Mouse (Mus musculus): ENCODE results near the gene Kdm2b. TPM values are rescaled to one million over a fixed set of nuclear protein-coding genes. Genes with fewer than 3 reads are reported as not detected.
A peak's percentile ranks its signal among the peaks of the same experiment; 100 is the strongest.

Gene Kdm2b
- polyA plus RNA-seq, 1 experiment: 50.9 TPM

DNA sequence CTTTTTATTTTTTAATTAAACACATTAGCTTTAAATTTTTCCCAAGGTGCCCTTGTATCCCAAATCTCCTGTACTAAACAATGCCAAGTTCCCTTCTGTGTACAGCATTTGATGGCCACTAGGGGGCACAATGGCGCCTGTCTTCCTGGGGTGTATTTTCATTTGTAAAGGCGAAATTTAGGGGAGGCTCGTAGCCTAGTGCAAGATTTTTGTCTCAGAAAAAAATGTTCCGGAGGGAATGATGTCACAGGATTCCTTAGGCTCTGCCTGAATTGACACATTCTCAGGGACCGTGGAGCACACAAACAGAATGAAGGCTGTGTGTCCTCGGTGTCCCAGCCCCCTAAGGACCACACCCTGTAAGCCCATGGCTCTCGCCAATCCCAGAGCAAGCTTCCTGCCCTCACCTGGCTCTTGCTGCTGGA, 64.1 kb downstream of the Kdm2b start:
- no peaks in the 10 kb centered on the region for H3K36me3 ChIP-seq (ENCODE audit: control insufficient read depth, insufficient read depth, low read length)
- TF ChIP-seq CTCF (IDR thresholded peaks at IDR 0.05; ENCODE audit: control insufficient read depth, insufficient read depth, insufficient replicate concordance, low read depth, low read length): no peak
- TF ChIP-seq POLR2A (IDR thresholded peaks at IDR 0.05; ENCODE audit: control insufficient read depth, low read depth, low read length): no peak
- no peak overlapping the region for H3K4me3 ChIP-seq (ENCODE audit: control insufficient read depth, low read depth, low read length)

GRCm38 (mm10) chr5:122923871-122924465, 65.7 kb downstream of the Kdm2b start:
- Histone ChIP-seq H3K4me1 (ENCODE audit: control insufficient read depth, insufficient read depth, low read length) (no peaks in the 10 kb centered on the region), H3K36me3 (ENCODE audit: control insufficient read depth, insufficient read depth, low read length) (no peaks in the 10 kb centered on the region), H3K4me3 (ENCODE audit: control insufficient read depth, low read depth, low read length) (no peak overlapping the region), H3K27ac (ENCODE audit: control insufficient read depth, insufficient read depth, low read depth, low read length) (no peak overlapping the region), H3K27me3 (ENCODE audit: control insufficient read depth, insufficient read depth, low read length) (no peaks in the 10 kb centered on the region)
- no peak for TF ChIP-seq CTCF (IDR thresholded peaks at IDR 0.05; ENCODE audit: control insufficient read depth, insufficient read depth, insufficient replicate concordance, low read depth, low read length)
- TF ChIP-seq POLR2A (IDR thresholded peaks at IDR 0.05; ENCODE audit: control insufficient read depth, low read depth, low read length): no peak

More for the DNA sequence above, 64.1 kb downstream of the Kdm2b start:
- Histone ChIP-seq H3K27ac (ENCODE audit: control insufficient read depth, insufficient read depth, low read depth, low read length) (no peak overlapping the region), H3K27me3 (ENCODE audit: control insufficient read depth, insufficient read depth, low read length) (no peaks in the 10 kb centered on the region), H3K4me1 (ENCODE audit: control insufficient read depth, insufficient read depth, low read length) (no peaks in the 10 kb centered on the region)

DNA sequence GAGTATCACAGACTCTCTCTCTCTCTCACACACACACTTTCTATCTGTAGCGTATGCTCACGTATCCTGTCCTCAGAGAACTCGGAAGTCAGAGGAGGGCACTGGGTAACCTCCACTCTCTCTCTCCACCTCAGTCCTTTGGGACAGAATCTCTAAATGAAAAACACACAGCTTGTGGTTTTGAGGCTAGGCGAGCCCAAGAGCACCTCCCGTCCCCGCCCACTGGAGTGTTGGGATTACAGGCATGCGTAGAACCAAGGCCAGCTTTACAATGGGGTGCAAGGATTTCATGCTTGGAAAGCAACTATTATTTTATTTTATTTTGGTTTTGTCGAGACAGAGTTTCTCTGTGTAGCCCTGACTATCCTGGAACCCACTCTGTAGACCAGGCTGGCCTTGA, 67.7 kb downstream of the Kdm2b start:
- H3K36me3 ChIP-seq (ENCODE audit: control insufficient read depth, insufficient read depth, low read length): no peaks in the 10 kb centered on the region
- no peaks in the 10 kb centered on the region for H3K27me3 ChIP-seq (ENCODE audit: control insufficient read depth, insufficient read depth, low read length)
- H3K4me3 ChIP-seq (ENCODE audit: control insufficient read depth, low read depth, low read length): no peak overlapping the region
- no peak for TF ChIP-seq CTCF (IDR thresholded peaks at IDR 0.05; ENCODE audit: control insufficient read depth, insufficient read depth, insufficient replicate concordance, low read depth, low read length)
- TF ChIP-seq POLR2A (IDR thresholded peaks at IDR 0.05; ENCODE audit: control insufficient read depth, low read depth, low read length): no peak
- H3K27ac ChIP-seq (ENCODE audit: control insufficient read depth, insufficient read depth, low read depth, low read length): no peak overlapping the region
- no peaks in the 10 kb centered on the region for H3K4me1 ChIP-seq (ENCODE audit: control insufficient read depth, insufficient read depth, low read length)

DNA sequence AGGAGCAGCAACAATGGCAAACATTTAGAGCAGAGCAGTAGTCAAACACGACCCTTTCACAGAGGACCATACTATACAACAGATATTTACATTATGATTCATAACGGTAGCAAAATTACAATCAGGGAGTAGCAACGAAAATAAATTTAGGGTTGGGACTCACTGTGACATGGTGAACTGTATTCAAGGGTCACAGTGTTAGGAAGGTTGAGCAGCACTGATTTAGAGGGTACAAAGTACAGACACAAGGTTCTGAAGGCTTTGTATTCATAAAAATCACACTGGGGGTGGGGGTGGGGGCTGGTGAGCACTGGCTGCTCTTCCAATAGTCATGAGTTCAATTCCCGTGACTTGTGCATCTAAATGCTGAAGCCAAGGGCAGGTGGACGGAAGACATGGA, 69.1 kb downstream of the Kdm2b start:
- Histone ChIP-seq H3K36me3 (ENCODE audit: control insufficient read depth, insufficient read depth, low read length) (no peaks in the 10 kb centered on the region), H3K4me3 (ENCODE audit: control insufficient read depth, low read depth, low read length) (no peak overlapping the region), H3K27me3 (ENCODE audit: control insufficient read depth, insufficient read depth, low read length) (no peaks in the 10 kb centered on the region), H3K27ac (ENCODE audit: control insufficient read depth, insufficient read depth, low read depth, low read length) (no peak overlapping the region), H3K4me1 (ENCODE audit: control insufficient read depth, insufficient read depth, low read length) (no peaks in the 10 kb centered on the region)
- TF ChIP-seq CTCF (IDR thresholded peaks at IDR 0.05; ENCODE audit: control insufficient read depth, insufficient read depth, insufficient replicate concordance, low read depth, low read length): no peak

GRCm38 (mm10) chr5:122917982-122918711, 71.5 kb downstream of the Kdm2b start:
- H3K4me1 ChIP-seq (ENCODE audit: control insufficient read depth, insufficient read depth, low read length): no peaks in the 10 kb centered on the region
- no peak for TF ChIP-seq POLR2A (IDR thresholded peaks at IDR 0.05; ENCODE audit: control insufficient read depth, low read depth, low read length)
- no peak for TF ChIP-seq CTCF (IDR thresholded peaks at IDR 0.05; ENCODE audit: control insufficient read depth, insufficient read depth, insufficient replicate concordance, low read depth, low read length)
- H3K36me3 ChIP-seq (ENCODE audit: control insufficient read depth, insufficient read depth, low read length): no peaks in the 10 kb centered on the region

DNA sequence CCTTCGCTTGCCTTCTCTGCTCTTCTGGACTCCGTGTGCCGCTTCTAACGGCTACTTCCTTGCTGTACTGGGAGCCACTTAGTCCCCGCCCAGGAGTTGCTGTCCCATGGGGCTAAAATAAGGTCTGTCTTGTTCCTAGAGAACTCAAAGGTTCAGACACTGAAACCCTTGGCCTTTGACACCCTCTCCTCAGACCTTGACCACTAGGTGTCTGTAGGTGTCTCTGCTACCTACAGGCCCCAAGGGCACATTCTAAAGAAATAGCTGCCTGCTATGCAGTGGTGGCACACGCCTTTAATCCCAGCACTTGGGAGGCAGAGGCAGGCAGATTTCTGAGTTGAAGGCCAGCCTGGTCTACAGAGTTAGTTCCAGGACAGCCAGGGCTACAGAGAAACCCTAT, 73.5 kb downstream of the Kdm2b start:
- Histone ChIP-seq H3K36me3 (ENCODE audit: control insufficient read depth, insufficient read depth, low read length) (no peaks in the 10 kb centered on the region), H3K27me3 (ENCODE audit: control insufficient read depth, insufficient read depth, low read length) (no peaks in the 10 kb centered on the region), H3K4me1 (ENCODE audit: control insufficient read depth, insufficient read depth, low read length) (no peaks in the 10 kb centered on the region), H3K27ac (ENCODE audit: control insufficient read depth, insufficient read depth, low read depth, low read length) (no peak overlapping the region), H3K4me3 (ENCODE audit: control insufficient read depth, low read depth, low read length) (no peak overlapping the region)
- TF ChIP-seq POLR2A (IDR thresholded peaks at IDR 0.05; ENCODE audit: control insufficient read depth, low read depth, low read length) (no peak), CTCF (IDR thresholded peaks at IDR 0.05; ENCODE audit: control insufficient read depth, insufficient read depth, insufficient replicate concordance, low read depth, low read length) (no peak)

More at GRCm38 (mm10) chr5:122917982-122918711, 71.5 kb downstream of the Kdm2b start:
- Histone ChIP-seq H3K27ac (ENCODE audit: control insufficient read depth, insufficient read depth, low read depth, low read length) (no peak overlapping the region), H3K4me3 (ENCODE audit: control insufficient read depth, low read depth, low read length) (no peak overlapping the region), H3K27me3 (ENCODE audit: control insufficient read depth, insufficient read depth, low read length) (no peaks in the 10 kb centered on the region)

GRCm38 (mm10) chr5:122912863-122913262, 76.8 kb downstream of the Kdm2b start:
- H3K4me1 ChIP-seq (ENCODE audit: control insufficient read depth, insufficient read depth, low read length): no peaks in the 10 kb centered on the region
- no peak overlapping the region for H3K27ac ChIP-seq (ENCODE audit: control insufficient read depth, insufficient read depth, low read depth, low read length)
- H3K27me3 ChIP-seq (ENCODE audit: control insufficient read depth, insufficient read depth, low read length): no peaks in the 10 kb centered on the region
- H3K36me3 ChIP-seq (ENCODE audit: control insufficient read depth, insufficient read depth, low read length): no peaks in the 10 kb centered on the region
- H3K4me3 ChIP-seq (ENCODE audit: control insufficient read depth, low read depth, low read length): no peak overlapping the region
- TF ChIP-seq CTCF (IDR thresholded peaks at IDR 0.05; ENCODE audit: control insufficient read depth, insufficient read depth, insufficient replicate concordance, low read depth, low read length): 0 out of 2 replicates have a peak, but pooled peaks have one; percentile 7
- no peak for TF ChIP-seq POLR2A (IDR thresholded peaks at IDR 0.05; ENCODE audit: control insufficient read depth, low read depth, low read length)
